Mouse (Mus musculus): Measurements from ENCODE around the gene Hacd1.

- TF ChIP-seq CTCF (IDR thresholded peaks at IDR 0.05 in 2 of 3, conservative IDR thresholded peaks at IDR 0.05 in 1 of 3; ENCODE audit: control insufficient read depth in 1 of 3, insufficient read depth in 1 of 3, low read depth in 2 of 3, low read length in 3 of 3, poor library complexity in 1 of 3, severe bottlenecking in 1 of 3) (no peak), MEF2A (IDR thresholded peaks at IDR 0.05; ENCODE audit: extremely low read depth, insufficient replicate concordance, low read depth, low read length, poor library complexity, severe bottlenecking) (no peak)
Observed at GRCm38 (mm10) chr2:14054716-14055115, 1.2 kb downstream of the Hacd1 start.

All from MEL (cell line).